Mouse (Mus musculus) heart, adult 2 months (tissue): ENCODE measurements at regions not wholly inside any gene's neighbourhood (a gene's known extent, or its start where the extent isn't known, plus 50 kb on each side); places are given as distances from the start of the nearest gene placed in this dataset.

Experiments
- CTCF ChIP-seq: fragments of 200-600 bp; IDR thresholded peaks from 2 replicates; pipeline ENCODE4 v1.8.1; 2022; ENCODE audit warnings: antibody characterized with exemption, mild to moderate bottlenecking, moderate library complexity
- EP300 ChIP-seq: fragments of 200-500 bp; IDR thresholded peaks from 2 replicates; pipeline ENCODE4 v1.6.1; 2011; ENCODE audit warnings: low read depth, low read length, control low read depth; ENCODE audit not compliant: insufficient read depth

DNA sequence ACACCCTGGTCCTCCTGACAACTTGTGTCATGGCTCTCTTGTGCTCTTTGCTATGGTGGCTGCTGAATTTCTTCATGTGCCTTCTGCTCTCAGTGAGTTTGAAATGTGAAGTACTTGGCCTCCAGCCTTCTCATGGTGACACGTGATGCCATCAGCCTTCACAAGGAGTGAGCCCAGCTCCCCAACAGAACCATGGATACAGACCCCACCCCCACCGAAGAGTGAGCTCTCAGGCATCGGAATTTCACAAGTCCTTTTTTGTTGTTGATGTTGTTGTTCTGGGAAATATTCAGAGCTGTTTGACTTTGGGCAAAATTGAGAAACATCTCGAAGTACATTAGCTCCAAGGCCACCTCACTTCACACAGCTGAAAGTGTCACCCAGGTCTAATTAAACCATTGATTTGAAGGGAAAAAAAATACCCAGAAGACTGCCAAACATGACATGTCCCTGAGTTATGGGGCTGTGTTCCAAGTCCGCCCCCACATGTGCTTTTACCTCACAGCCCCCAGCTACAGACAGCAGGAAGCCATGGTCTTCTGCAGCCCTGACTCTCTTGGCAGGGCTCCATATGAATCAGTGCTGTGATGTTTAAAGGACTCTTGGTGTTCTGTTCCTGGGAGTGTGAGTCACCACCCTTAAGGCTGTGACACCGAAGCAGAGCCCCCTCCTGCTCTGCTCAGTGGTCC lies 205.2 kb upstream of the A230072I06Rik start:
- TF ChIP-seq CTCF (no peak), EP300 (no peak)
